Mouse (Mus musculus) frontal cortex, adult (tissue): ENCODE results near the gene 4930562C15Rik.

Source experiments
- ATAC-seq: cut with Nextera tagmentation; 2 replicates; pipeline ENCODE4 v1.9.2; 2017; ENCODE audit warnings: mild to moderate bottlenecking, moderate library complexity, mixed read lengths; ENCODE audit not compliant: low TSS enrichment

The 4930562C15Rik gene

GRCm38 (mm10) chr16:4861392-4861791, 26.2 kb downstream of the 4930562C15Rik start:
- ATAC-seq = no peak

- ATAC-seq = peak; percentile 96
Observed at GRCm38 (mm10) chr16:4862863-4863483, 27.8 kb downstream of the 4930562C15Rik start.

- no peak for ATAC-seq
Observed at GRCm38 (mm10) chr16:4863742-4864141, 28.5 kb downstream of the 4930562C15Rik start.

- ATAC-seq = no peak
Observed at GRCm38 (mm10) chr16:4866101-4866695, 31.0 kb downstream of the 4930562C15Rik start.

- no peak for ATAC-seq
Observed at GRCm38 (mm10) chr16:4870490-4870889, 35.3 kb downstream of the 4930562C15Rik start.

GRCm38 (mm10) chr16:4871926-4872325, 36.7 kb downstream of the 4930562C15Rik start:
- ATAC-seq = no peak

- ATAC-seq = no peak
Observed at GRCm38 (mm10) chr16:4875198-4876032, 40.2 kb downstream of the 4930562C15Rik start.

- no peak for ATAC-seq
Observed at GRCm38 (mm10) chr16:4876033-4876680, 40.9 kb downstream of the 4930562C15Rik start.

GRCm38 (mm10) chr16:4877195-4877594, 42.0 kb downstream of the 4930562C15Rik start:
- ATAC-seq = no peak

- no peak for ATAC-seq
Observed at GRCm38 (mm10) chr16:4877701-4878100, 42.5 kb downstream of the 4930562C15Rik start.

GRCm38 (mm10) chr16:4878192-4878885, 43.1 kb downstream of the 4930562C15Rik start:
- no peak for ATAC-seq

- ATAC-seq = peak; percentile 10; the same call in 1 of the 2 replicates
Observed at GRCm38 (mm10) chr16:4879101-4879707, 44.0 kb downstream of the 4930562C15Rik start.

GRCm38 (mm10) chr16:4879708-4880124, 44.5 kb downstream of the 4930562C15Rik start:
- ATAC-seq = peak; percentile 56

GRCm38 (mm10) chr16:4880136-4880825, 45.1 kb downstream of the 4930562C15Rik start, which contains the start of gene Ubald1:
TSS of gene Ubald1 (minus strand) at chr16:4880315.
- ATAC-seq = peak; percentile 64

GRCm38 (mm10) chr16:4881400-4882351, 46.5 kb downstream of the 4930562C15Rik start:
- ATAC-seq = peak; percentile 7; the same call in 1 of the 2 replicates

- no peak for ATAC-seq
Observed at GRCm38 (mm10) chr16:4884930-4885329, 49.7 kb downstream of the 4930562C15Rik start.

- ATAC-seq = peak; percentile 36
Observed at GRCm38 (mm10) chr16:4885760-4886689, 50.8 kb downstream of the 4930562C15Rik start, which contains the start of gene Mgrn1. TSS of gene Mgrn1 (plus strand) at chr16:4886249.

GRCm38 (mm10) chr16:4886690-4887020, 51.4 kb downstream of the 4930562C15Rik start:
- ATAC-seq = 0 out of 2 replicates have a peak, but pooled peaks have one; percentile 5
